Mouse (Mus musculus) spleen, adult 2 months (tissue): ENCODE measurements around the gene Gle1.

ENCODE experiments used
- CTCF ChIP-seq: fragments of 200-500 bp; IDR thresholded peaks from 2 replicates; pipeline ENCODE4 v1.5.1; 2011; ENCODE audit warnings: mild to moderate bottlenecking, inconsistent platforms; ENCODE audit not compliant: insufficient read depth, insufficient read length, insufficient replicate concordance; ENCODE audit errors: extremely low read depth
- POLR2A ChIP-seq: fragments of 200-500 bp; IDR thresholded peaks from 2 replicates; pipeline ENCODE4 v1.6.1; 2011; ENCODE audit warnings: low read depth, low read length, inconsistent platforms

GRCm38 (mm10) chr2:29926542-29926941, 8.7 kb upstream of the Gle1 start:
- TF ChIP-seq POLR2A (no peak), CTCF (no peak)
